Comparison of ENCODE assay signal across 11 mouse cellular contexts in the genomic region with DNA sequence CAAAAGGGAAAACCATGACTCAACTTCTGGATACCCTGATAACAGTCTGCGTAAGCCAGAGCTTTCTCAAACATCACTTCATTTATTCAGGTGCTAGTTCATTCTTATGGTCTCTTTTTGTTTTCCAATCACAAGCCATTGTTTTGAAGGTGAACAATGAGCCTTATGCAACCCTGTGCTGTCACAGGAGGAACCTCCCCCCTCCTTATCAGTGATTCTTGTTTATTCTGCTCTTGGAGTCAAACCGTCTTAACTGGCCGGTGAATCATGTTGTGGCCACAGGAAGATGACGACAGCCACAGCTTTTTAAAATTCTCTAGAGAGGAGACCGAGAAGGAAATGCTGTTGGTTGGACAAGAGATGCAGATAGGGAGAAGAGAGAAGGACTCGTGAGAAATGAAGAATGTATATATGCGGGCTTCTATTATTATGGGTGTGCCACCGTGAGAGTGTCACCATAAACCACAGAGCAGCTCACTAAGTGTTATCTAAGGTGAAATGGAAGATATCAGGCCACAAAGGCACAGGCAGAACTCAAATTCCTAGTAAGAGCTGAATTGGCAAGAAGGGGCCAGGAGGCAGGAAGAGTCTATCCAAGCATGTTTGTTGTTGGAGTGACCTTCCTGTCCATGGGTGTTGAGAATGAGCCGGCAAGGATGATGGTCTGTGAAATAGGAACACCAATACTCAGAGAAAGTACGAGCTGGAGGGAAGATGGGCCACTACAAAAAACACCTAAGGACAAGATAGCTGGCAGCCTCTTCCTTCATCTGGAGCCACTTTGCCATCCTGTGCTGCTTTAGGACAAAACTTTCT.
DNase-seq lines count a peak whose midpoint lies in the region; ATAC-seq and TF ChIP-seq lines count a peak whose summit lies in the region.
"Had no signal": no experiment of that assay in that cellular context is flagged by ENCODE, and none has a peak within 500 bp of the region (broad histone marks: within the 10 kb centered on the region; RNA-seq: fewer than 3 reads in every experiment).

No protein-coding gene starts in this region.

- DNase-seq in lung, postnatal 14 days: no peak
- DNase-seq in heart, adult 9 months (ENCODE audit: low spot score in 2 of 2): peak; percentile 57 to 79
- DNase-seq in liver, embryonic 13.5 days: peak; percentile 23
- no peak for DNase-seq in stomach, postnatal 0 days (ENCODE audit: low spot score)
- DNase-seq in layer of hippocampus, adult 11-12 months (ENCODE audit: low spot score): no peak
- DNase-seq in cerebellum, postnatal 36 days: no peak
- DNase-seq: gastrocnemius, postnatal 14 days had no signal

- no peaks in the 10 kb centered on the region for H3K27me3 ChIP-seq in lung, embryonic 15.5 days
- no peaks in the 10 kb centered on the region for H3K27me3 ChIP-seq in liver, embryonic 13.5 days
- no peaks in the 10 kb centered on the region for H3K27me3 ChIP-seq in stomach, postnatal 0 days (ENCODE audit: control insufficient read depth, insufficient read depth, low read length)
- H3K27me3 ChIP-seq in hindbrain, embryonic 16.5 days (replicated peaks; ENCODE audit: control insufficient read depth, insufficient read depth, low read length): no peaks in the 10 kb centered on the region
- H3K27me3 ChIP-seq: embryonic facial prominence, embryonic 15.5 days; midbrain, embryonic 12.5 days had no signal

- H3K4me1 ChIP-seq in lung, embryonic 15.5 days: peaks cover 16% of the 10 kb centered on the region
- peaks cover 47% of the 10 kb centered on the region for H3K4me1 ChIP-seq in liver, embryonic 13.5 days (replicated peaks)
- H3K4me1 ChIP-seq in stomach, postnatal 0 days (replicated peaks; ENCODE audit: control insufficient read depth, insufficient read depth): no peaks in the 10 kb centered on the region
- H3K4me1 ChIP-seq in hindbrain, embryonic 16.5 days (ENCODE audit: control insufficient read depth, insufficient read depth, low read depth, low read length): no peaks in the 10 kb centered on the region; the same call in 1 of the 2 replicates
- H3K4me1 ChIP-seq: embryonic facial prominence, embryonic 15.5 days; midbrain, embryonic 12.5 days had no signal

- 0 out of 2 replicates have a peak overlapping the region, but pooled peaks have one; percentile 0 for H3K27ac ChIP-seq in lung, embryonic 15.5 days
- peak overlapping the region; percentile 21 for H3K27ac ChIP-seq in liver, embryonic 13.5 days
- no peak overlapping the region for H3K27ac ChIP-seq in stomach, postnatal 0 days (replicated peaks)
- H3K27ac ChIP-seq in hindbrain, embryonic 16.5 days (ENCODE audit: low read depth, low read length): no peak overlapping the region
- H3K27ac ChIP-seq: embryonic facial prominence, embryonic 15.5 days; midbrain, embryonic 12.5 days had no signal

- no peaks in the 10 kb centered on the region for H3K9me3 ChIP-seq in lung, embryonic 15.5 days
- no peaks in the 10 kb centered on the region for H3K9me3 ChIP-seq in liver, embryonic 13.5 days (replicated peaks)
- no peaks in the 10 kb centered on the region for H3K9me3 ChIP-seq in stomach, postnatal 0 days (ENCODE audit: control insufficient read depth, low read length)
- H3K9me3 ChIP-seq in hindbrain, embryonic 16.5 days (ENCODE audit: control insufficient read depth, low read length): no peaks in the 10 kb centered on the region
- H3K9me3 ChIP-seq: embryonic facial prominence, embryonic 15.5 days; midbrain, embryonic 12.5 days had no signal

- TF ChIP-seq CTCF in stomach, postnatal 0 days (IDR thresholded peaks at IDR 0.05; ENCODE audit: low read depth): no peak

- no peak overlapping the region for H3K9ac ChIP-seq in lung, embryonic 15.5 days
- no peak overlapping the region for H3K9ac ChIP-seq in liver, embryonic 13.5 days
- H3K9ac ChIP-seq in stomach, postnatal 0 days (ENCODE audit: low read length): no peak overlapping the region
- no peak overlapping the region for H3K9ac ChIP-seq in hindbrain, embryonic 16.5 days (ENCODE audit: low read depth, low read length)
- H3K9ac ChIP-seq: embryonic facial prominence, embryonic 15.5 days; midbrain, embryonic 12.5 days had no signal

- H3K4me3 ChIP-seq in lung, embryonic 15.5 days: no peak overlapping the region
- H3K4me3 ChIP-seq in liver, embryonic 13.5 days (replicated peaks): 0 out of 2 replicates have a peak overlapping the region, but pooled peaks have one; percentile 12
- H3K4me3 ChIP-seq in stomach, postnatal 0 days (ENCODE audit: low read depth, low read length): no peak overlapping the region
- no peak overlapping the region for H3K4me3 ChIP-seq in hindbrain, embryonic 16.5 days (ENCODE audit: low read length)
- H3K4me3 ChIP-seq: embryonic facial prominence, embryonic 15.5 days; midbrain, embryonic 12.5 days had no signal

- WGBS in lung, embryonic 15.5 days: 23% methylated on average over 10 of the region's 10 CpGs
- WGBS in liver, embryonic 13.5 days (ENCODE audit: insufficient replicate concordance): 6% methylated on average over 10 of the region's 10 CpGs
- 39% methylated on average over 10 of the region's 10 CpGs for WGBS in stomach, postnatal 0 days
- 81% methylated on average over 10 of the region's 10 CpGs for WGBS in hindbrain, embryonic 16.5 days

- no peaks in the 10 kb centered on the region for H3K36me3 ChIP-seq in lung, embryonic 15.5 days
- H3K36me3 ChIP-seq in liver, embryonic 13.5 days: no peaks in the 10 kb centered on the region
- no peaks in the 10 kb centered on the region for H3K36me3 ChIP-seq in stomach, postnatal 0 days (ENCODE audit: control insufficient read depth, insufficient read depth, low read length)
- no peaks in the 10 kb centered on the region for H3K36me3 ChIP-seq in hindbrain, embryonic 16.5 days (ENCODE audit: control insufficient read depth, insufficient read depth, low read length)
- H3K36me3 ChIP-seq: embryonic facial prominence, embryonic 15.5 days; midbrain, embryonic 12.5 days had no signal

- H3K4me2 ChIP-seq in lung, embryonic 15.5 days: no peak overlapping the region
- H3K4me2 ChIP-seq in liver, embryonic 13.5 days: peak overlapping the region; percentile 54
- H3K4me2 ChIP-seq in stomach, postnatal 0 days (replicated peaks; ENCODE audit: low read depth): no peak overlapping the region
- no peak overlapping the region for H3K4me2 ChIP-seq in hindbrain, embryonic 16.5 days (ENCODE audit: low read length)
- H3K4me2 ChIP-seq: embryonic facial prominence, embryonic 15.5 days; midbrain, embryonic 12.5 days had no signal

- no peak for ATAC-seq in lung, embryonic 15.5 days (ENCODE audit: borderline replicate concordance, extremely low read depth, low FRiP score, low TSS enrichment)
- peak; percentile 78 for ATAC-seq in liver, embryonic 13.5 days (ENCODE audit: low read depth)
- ATAC-seq in stomach, postnatal 0 days (ENCODE audit: low FRiP score, low TSS enrichment): peak; percentile 68; the same call in 1 of the 2 replicates
- no peak for ATAC-seq in hindbrain, embryonic 16.5 days

- TF ChIP-seq EP300 in stomach, postnatal 0 days (optimal IDR thresholded peaks at IDR 0.05): no peak

Comparison
In these comparisons a context has a peak if more than half of its experiments do, and no peak if none do; other contexts are left out.
1. ATAC-seq: peak in liver, embryonic 13.5 days (single experiment) and stomach, postnatal 0 days (single experiment); none in lung, embryonic 15.5 days (single experiment) and hindbrain, embryonic 16.5 days (single experiment).
2. H3K27ac ChIP-seq: peak in lung, embryonic 15.5 days (single experiment) and liver, embryonic 13.5 days (single experiment); none in stomach, postnatal 0 days (single experiment) and hindbrain, embryonic 16.5 days (single experiment).
3. DNase-seq: peak in heart, adult 9 months (2 of 2) and liver, embryonic 13.5 days (single experiment); none in lung, postnatal 14 days (single experiment), stomach, postnatal 0 days (single experiment), layer of hippocampus, adult 11-12 months (single experiment) and cerebellum, postnatal 36 days (0 of 2).